Mouse (Mus musculus) forebrain, embryonic 16.5 days (tissue): ENCODE results near the gene Plce1. TPM values are rescaled to one million over a fixed set of nuclear protein-coding genes. Genes with fewer than 3 reads are reported as not detected.
A peak's percentile ranks its signal among the peaks of the same experiment; 100 is the strongest.

ENCODE experiments used
- ATAC-seq: fragments of 200-750 bp; cut with Nextera tagmentation; 2 replicates; pipeline ENCODE4 v1.8.0; 2017; ENCODE audit warnings: mild to moderate bottlenecking, moderate library complexity
- H3K27ac ChIP-seq: fragments of 300-500 bp; sonication (generic); 2 replicates; pipeline ENCODE4 v1.5.1; 2014; ENCODE audit warnings: low read length, control low read depth
- H3K27me3 ChIP-seq: fragments of 300-500 bp; sonication (generic); replicated peaks from 2 replicates; pipeline ENCODE4 v1.6.1; 2014; ENCODE audit warnings: low read length; ENCODE audit not compliant: control insufficient read depth, insufficient read depth
- H3K36me3 ChIP-seq: fragments of 300-500 bp; sonication (generic); 2 replicates; pipeline ENCODE4 v1.6.1; 2014; ENCODE audit not compliant: control insufficient read depth, insufficient read depth
- H3K4me1 ChIP-seq: fragments of 300-500 bp; sonication (generic); replicated peaks from 2 replicates; pipeline ENCODE4 v1.6.1; 2014; ENCODE audit warnings: low read length; ENCODE audit not compliant: control insufficient read depth, insufficient read depth
- H3K4me2 ChIP-seq: fragments of 300-500 bp; sonication (generic); 2 replicates; pipeline ENCODE4 v1.6.1; 2014; ENCODE audit warnings: mild to moderate bottlenecking, low read length, control low read depth
- H3K4me3 ChIP-seq: fragments of 300-500 bp; sonication (generic); replicated peaks from 2 replicates; pipeline ENCODE4 v1.5.1; 2014; ENCODE audit warnings: mild to moderate bottlenecking, low read length, control low read depth
- H3K9ac ChIP-seq: fragments of 300-500 bp; sonication (generic); replicated peaks from 2 replicates; pipeline ENCODE4 v1.6.1; 2014; ENCODE audit warnings: low read depth, low read length, control low read depth
- H3K9me3 ChIP-seq: fragments of 300-500 bp; sonication (generic); 2 replicates; pipeline ENCODE4 v1.6.1; 2016; ENCODE audit warnings: low read length; ENCODE audit not compliant: control insufficient read depth
- WGBS: fragments of 180-500 bp; shearing (Covaris S2); extraction: QIAGEN DNeasy Blood & Tissue Kit; methylation state at CpG from one replicate; pipeline ENCODE4 v1.1.7; 2014; 5-methylcytosine and 5-hydroxymethylcytosine counted together
- polyA plus RNA-seq: library from polyadenylated mRNA; unstranded; fragments of >200 nt; fragmentation: Nextera tagmentation; extraction: Ambion mirVana; gene quantifications from 2 replicates; pipeline ENCODE4 v1.2.1, GENCODE M21; 2015

Plce1 gene
- polyA plus RNA-seq, 1 experiment from 2014 or later, result 3.8 TPM

DNA sequence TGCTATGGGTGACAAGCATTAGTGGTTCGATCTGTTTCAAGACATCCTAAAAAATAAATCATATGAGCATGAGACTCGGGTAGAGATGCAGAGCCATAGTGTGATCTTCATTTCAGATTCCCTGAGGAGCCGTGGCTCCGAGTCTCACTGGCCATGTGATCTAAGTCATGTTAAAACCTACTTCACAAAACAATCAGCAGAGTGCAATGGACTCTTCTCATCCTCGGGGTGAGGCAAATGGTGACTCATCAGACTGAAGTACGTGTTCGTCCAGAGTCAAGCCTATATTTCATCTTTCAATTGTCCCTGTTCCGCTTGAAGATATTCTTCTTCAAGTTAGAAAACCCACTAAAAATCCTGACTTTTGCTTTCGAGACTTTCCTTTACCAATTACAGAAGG is 302.6 kb downstream of the Plce1 start:
- H3K4me2 ChIP-seq, result no peak overlapping the region
- no peak overlapping the region for H3K27ac ChIP-seq
- H3K36me3 ChIP-seq, result peaks cover 3% of the 10 kb centered on the region
- no peaks in the 10 kb centered on the region for H3K27me3 ChIP-seq
- H3K9me3 ChIP-seq, result no peaks in the 10 kb centered on the region
- 92% methylated on average over 9 of the region's 9 CpGs for WGBS
- no peaks in the 10 kb centered on the region for H3K4me1 ChIP-seq
- H3K4me3 ChIP-seq, result no peak overlapping the region
- no peak overlapping the region for H3K9ac ChIP-seq
- no peak for ATAC-seq

- no peak for ATAC-seq
- H3K9ac ChIP-seq, result no peak overlapping the region
- 90% methylated on average over 6 of the region's 6 CpGs for WGBS
- peaks cover 22% of the 10 kb centered on the region for H3K36me3 ChIP-seq
- no peak overlapping the region for H3K4me2 ChIP-seq
- no peak overlapping the region for H3K27ac ChIP-seq
- no peaks in the 10 kb centered on the region for H3K9me3 ChIP-seq
- no peak overlapping the region for H3K4me3 ChIP-seq
- H3K4me1 ChIP-seq, result no peaks in the 10 kb centered on the region
- no peaks in the 10 kb centered on the region for H3K27me3 ChIP-seq
Observed at GRCm38 (mm10) chr19:38787756-38788155, 306.8 kb downstream of the Plce1 start.

- Histone ChIP-seq H3K4me1 (no peaks in the 10 kb centered on the region), H3K4me3 (no peak overlapping the region), H3K9ac (no peak overlapping the region), H3K36me3 (peaks cover 47% of the 10 kb centered on the region), H3K27ac (no peak overlapping the region), H3K27me3 (no peaks in the 10 kb centered on the region), H3K9me3 (no peaks in the 10 kb centered on the region), H3K4me2 (no peak overlapping the region)
- no peak for ATAC-seq
- WGBS, result 79% methylated on average over 7 of the region's 7 CpGs
Observed at GRCm38 (mm10) chr19:38793563-38794045, 312.7 kb downstream of the Plce1 start.

GRCm38 (mm10) chr19:38796546-38796945 is 315.6 kb downstream of the Plce1 start:
- WGBS, result 85% methylated on average over 5 of the region's 5 CpGs
- H3K27me3 ChIP-seq, result no peaks in the 10 kb centered on the region
- no peak overlapping the region for H3K9ac ChIP-seq
- H3K4me1 ChIP-seq, result no peaks in the 10 kb centered on the region
- no peak overlapping the region for H3K27ac ChIP-seq
- no peak overlapping the region for H3K4me3 ChIP-seq
- ATAC-seq, result no peak
- H3K9me3 ChIP-seq, result no peaks in the 10 kb centered on the region
- H3K36me3 ChIP-seq, result peaks cover 35% of the 10 kb centered on the region
- no peak overlapping the region for H3K4me2 ChIP-seq

DNA sequence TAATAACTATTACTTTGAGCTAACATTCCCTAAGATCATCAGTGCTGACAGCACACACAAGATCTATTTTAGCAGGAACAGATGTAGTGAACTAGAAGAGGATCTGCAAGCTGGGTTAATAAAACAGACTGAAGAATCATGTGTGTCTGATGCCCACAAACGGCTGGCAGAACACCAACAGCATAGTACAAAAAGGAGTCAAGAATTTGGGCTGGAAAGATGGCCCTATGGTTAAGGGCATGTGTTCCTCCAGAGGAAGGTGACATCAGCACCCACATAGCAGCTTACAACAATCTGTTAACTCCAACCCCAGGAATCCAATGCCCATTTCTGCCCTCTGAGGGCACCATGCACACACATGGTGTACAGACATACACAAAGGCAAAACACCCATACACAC is 317.4 kb downstream of the Plce1 start:
- Histone ChIP-seq H3K27ac (no peak overlapping the region), H3K9me3 (no peaks in the 10 kb centered on the region), H3K4me1 (no peaks in the 10 kb centered on the region)

DNA sequence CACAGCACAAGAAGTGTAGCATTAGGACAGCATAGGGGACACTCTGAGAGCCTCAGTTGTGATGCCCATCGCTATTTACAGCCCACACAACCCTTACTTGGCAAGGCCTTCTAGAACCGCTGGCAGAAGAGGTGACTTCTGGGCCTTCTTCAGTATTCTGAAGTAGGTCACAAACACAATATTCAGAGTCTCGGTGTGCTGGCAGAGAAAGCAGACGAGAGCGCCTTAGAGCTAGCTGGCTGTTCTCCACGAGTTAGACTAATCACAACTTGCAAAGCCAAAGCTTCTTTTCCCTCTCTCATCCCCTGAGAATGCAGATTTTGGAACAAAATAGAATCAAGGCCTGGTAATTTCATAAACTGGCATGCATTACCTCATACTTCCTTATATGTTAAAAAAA is 317.9 kb downstream of the Plce1 start:
- Histone ChIP-seq H3K27ac (no peak overlapping the region), H3K4me1 (no peaks in the 10 kb centered on the region), H3K4me3 (no peak overlapping the region), H3K9ac (no peak overlapping the region), H3K4me2 (no peak overlapping the region), H3K9me3 (no peaks in the 10 kb centered on the region), H3K36me3 (peaks cover 33% of the 10 kb centered on the region), H3K27me3 (no peaks in the 10 kb centered on the region)
- no peak for ATAC-seq
- 89% methylated on average over 6 of the region's 6 CpGs for WGBS

More for the DNA sequence above, 317.4 kb downstream of the Plce1 start:
- no peak overlapping the region for H3K4me2 ChIP-seq
- no peak overlapping the region for H3K4me3 ChIP-seq
- no peaks in the 10 kb centered on the region for H3K27me3 ChIP-seq
- H3K36me3 ChIP-seq, result peaks cover 28% of the 10 kb centered on the region
- H3K9ac ChIP-seq, result no peak overlapping the region
- 91% methylated on average over 1 of the region's 1 CpGs for WGBS
- no peak for ATAC-seq

- Histone ChIP-seq H3K4me1 (peaks cover 15% of the 10 kb centered on the region), H3K4me2 (peak overlapping the region; percentile 82), H3K9me3 (no peaks in the 10 kb centered on the region), H3K36me3 (peaks cover 16% of the 10 kb centered on the region), H3K27ac (no peak overlapping the region), H3K27me3 (no peaks in the 10 kb centered on the region), H3K4me3 (peak overlapping the region; percentile 66), H3K9ac (peak overlapping the region; percentile 79)
- WGBS, result 43% methylated on average over 8 of the region's 8 CpGs
- no peak for ATAC-seq
Observed at GRCm38 (mm10) chr19:38818191-38818590, 337.3 kb downstream of the Plce1 start.

- H3K27ac ChIP-seq, result peak within 1 kb of the TSS; percentile 31; the same call in 1 of the 2 replicates
- under 1% methylated on average over 35 of the region's 38 CpGs for WGBS
- H3K4me1 ChIP-seq, result peaks cover 15% of the 10 kb centered on the region
- H3K36me3 ChIP-seq, result peaks cover 14% of the 10 kb centered on the region
- peak; percentile 99 for ATAC-seq
- H3K4me3 ChIP-seq, result peak within 1 kb of the TSS; percentile 66
- peak within 1 kb of the TSS; percentile 79 for H3K9ac ChIP-seq
- no peaks in the 10 kb centered on the region for H3K9me3 ChIP-seq
- H3K4me2 ChIP-seq, result peak within 1 kb of the TSS; percentile 82
- no peaks in the 10 kb centered on the region for H3K27me3 ChIP-seq
Observed at GRCm38 (mm10) chr19:38818766-38819426, 338.0 kb downstream of the Plce1 start, which contains the start of gene Noc3l. Noc3l (minus strand) TSS chr19:38819237.

DNA sequence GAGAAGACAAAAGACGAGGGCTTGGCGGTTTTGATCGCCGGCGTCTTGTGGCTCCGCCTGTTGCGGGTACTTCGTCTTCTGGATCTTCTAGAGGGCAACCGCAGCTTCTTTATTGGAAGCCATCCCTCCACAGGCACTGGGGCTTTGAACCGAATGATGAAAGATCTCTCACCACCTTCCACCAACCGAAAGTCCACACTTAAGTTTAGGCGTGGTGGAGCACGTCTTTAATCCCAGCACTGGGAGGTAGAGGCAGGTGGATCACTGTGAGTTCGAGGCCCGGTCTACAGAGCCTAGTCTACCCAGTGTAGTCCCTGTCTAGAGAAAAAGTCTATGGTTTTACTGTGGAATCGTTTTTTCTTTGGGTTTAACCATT is 338.5 kb downstream of the Plce1 start:
- no peaks in the 10 kb centered on the region for H3K27me3 ChIP-seq
- no peaks in the 10 kb centered on the region for H3K9me3 ChIP-seq
- H3K4me2 ChIP-seq, result peak overlapping the region; percentile 82
- peak overlapping the region; percentile 79 for H3K9ac ChIP-seq
- peak; percentile 72 for ATAC-seq
- peak overlapping the region; percentile 31; the same call in 1 of the 2 replicates for H3K27ac ChIP-seq
- WGBS, result 12% methylated on average over 16 of the region's 16 CpGs
- H3K36me3 ChIP-seq, result peaks cover 9% of the 10 kb centered on the region
- peaks cover 15% of the 10 kb centered on the region for H3K4me1 ChIP-seq
- H3K4me3 ChIP-seq, result peak overlapping the region; percentile 66
